Mouse (Mus musculus) CD4-positive, CD25-positive, alpha-beta regulatory T cell, adult 2 months (primary cell): ENCODE measurements at regions not wholly inside any gene's neighbourhood (a gene's known extent, or its start where the extent isn't known, plus 50 kb on each side); places are given as distances from the start of the nearest gene placed in this dataset.

Experiments used
- DNase-seq: peaks from one replicate; pipeline ENCODE4 v3.0.0-alpha.2; 2012; ENCODE audit warnings: low read depth, low spot score

- DNase-seq, result peak; percentile 10
These were observed 54.9 kb upstream of the Chst1 start for GRCm38 (mm10) chr2:92544364-92545151.

GRCm38 (mm10) chr2:92540841-92541240 lies 58.7 kb upstream of the Chst1 start:
- DNase-seq, result no peak

GRCm38 (mm10) chr2:92531996-92532395 lies 67.5 kb upstream of the Chst1 start:
- no peak for DNase-seq

- DNase-seq, result no peak
These were observed 68.8 kb upstream of the Chst1 start for GRCm38 (mm10) chr2:92530677-92531076.

GRCm38 (mm10) chr2:92529670-92530322 lies 69.5 kb upstream of the Slc35c1 start:
- no peak for DNase-seq

GRCm38 (mm10) chr2:92529071-92529641 lies 68.8 kb upstream of the Slc35c1 start:
- DNase-seq, result no peak

- DNase-seq, result no peak
These were observed 67.9 kb upstream of the Slc35c1 start for GRCm38 (mm10) chr2:92528119-92528830.

- no peak for DNase-seq
These were observed 66.5 kb upstream of the Slc35c1 start for GRCm38 (mm10) chr2:92526676-92527395.

- no peak for DNase-seq
These were observed 65.3 kb upstream of the Slc35c1 start for GRCm38 (mm10) chr2:92525628-92526027.

- no peak for DNase-seq
These were observed 64.8 kb upstream of the Slc35c1 start for GRCm38 (mm10) chr2:92525062-92525623.

- no peak for DNase-seq
These were observed 64.1 kb upstream of the Slc35c1 start for GRCm38 (mm10) chr2:92524346-92524905.

GRCm38 (mm10) chr2:92523321-92523895 lies 63.1 kb upstream of the Slc35c1 start:
- no peak for DNase-seq

- DNase-seq, result no peak
These were observed 61.2 kb upstream of the Slc35c1 start for GRCm38 (mm10) chr2:92521527-92521926.

GRCm38 (mm10) chr2:92519396-92519795 lies 59.1 kb upstream of the Slc35c1 start:
- DNase-seq, result no peak

- no peak for DNase-seq
These were observed 58.6 kb upstream of the Slc35c1 start for GRCm38 (mm10) chr2:92518891-92519290.

- no peak for DNase-seq
These were observed 54.6 kb upstream of the Slc35c1 start for GRCm38 (mm10) chr2:92514961-92515360.

GRCm38 (mm10) chr2:92511771-92512744 lies 51.7 kb upstream of the Slc35c1 start:
- no peak for DNase-seq
